In genomic region chr5:112055018-112055417, GRCm38 (mm10) we compare ENCODE assay signal across 27 mouse cellular contexts.
"Had no signal": no experiment of that assay in that cellular context is flagged by ENCODE, and none has a peak within 500 bp of the region (broad histone marks: within the 10 kb centered on the region; RNA-seq: fewer than 3 reads in every experiment).

No protein-coding gene starts in this region.

- H3K4me2 ChIP-seq: heart, embryonic 11.5 days; heart, embryonic 13.5 days; heart, embryonic 15.5 days; hindbrain, embryonic 12.5 days; hindbrain, embryonic 15.5 days; kidney, embryonic 15.5 days; limb, embryonic 13.5 days; limb, embryonic 15.5 days; liver, embryonic 12.5 days had no signal

- H3K4me1 ChIP-seq: heart, embryonic 13.5 days; heart, embryonic 15.5 days; limb, embryonic 13.5 days; limb, embryonic 15.5 days; liver, embryonic 12.5 days had no signal

- H3K27me3 ChIP-seq: hindbrain, embryonic 12.5 days; hindbrain, embryonic 15.5 days; liver, embryonic 12.5 days had no signal

- H3K9me3 ChIP-seq: heart, embryonic 15.5 days; hindbrain, embryonic 12.5 days; hindbrain, embryonic 15.5 days; kidney, embryonic 15.5 days; limb, embryonic 13.5 days; limb, embryonic 15.5 days; liver, embryonic 12.5 days had no signal

- DNase-seq: gastrocnemius, adult 2 months; gastrocnemius, postnatal 10 days; gastrocnemius, postnatal 25 days; heart, adult 18-20 months; heart, postnatal 14 days; heart, postnatal 36 days; kidney, adult 11 months; kidney, adult 2 months; kidney, adult 9 months; kidney, postnatal 14 days; kidney, postnatal 36 days; layer of hippocampus, adult 9-11 months; layer of hippocampus, postnatal 36 days; left cerebral cortex, postnatal 4 days had no signal

- H3K4me3 ChIP-seq: gastrocnemius, adult 2 months; heart, embryonic 13.5 days; heart, embryonic 15.5 days; hindbrain, embryonic 12.5 days; hindbrain, embryonic 15.5 days; kidney, embryonic 15.5 days; limb, embryonic 13.5 days; limb, embryonic 15.5 days; liver, embryonic 12.5 days had no signal

- ATAC-seq: hindbrain, postnatal 0 days; intestine, embryonic 16.5 days; liver, embryonic 12.5 days had no signal

- H3K27ac ChIP-seq: gastrocnemius, adult 2 months; heart, embryonic 13.5 days; heart, embryonic 15.5 days; hindbrain, embryonic 12.5 days; hindbrain, embryonic 15.5 days; hindbrain, postnatal 0 days; kidney, embryonic 15.5 days; kidney, postnatal 0 days; limb, embryonic 13.5 days; limb, embryonic 15.5 days; liver, embryonic 12.5 days; liver, embryonic 14.5 days had no signal

- H3K36me3 ChIP-seq: heart, embryonic 13.5 days; heart, embryonic 15.5 days; hindbrain, embryonic 12.5 days; hindbrain, embryonic 15.5 days; kidney, embryonic 15.5 days; limb, embryonic 13.5 days; limb, embryonic 15.5 days; liver, embryonic 12.5 days had no signal

- H3K9ac ChIP-seq: heart, embryonic 13.5 days; heart, embryonic 15.5 days; hindbrain, embryonic 12.5 days; hindbrain, embryonic 15.5 days; kidney, embryonic 15.5 days; limb, embryonic 13.5 days; limb, embryonic 15.5 days; liver, embryonic 12.5 days; liver, embryonic 14.5 days had no signal
